Mouse (Mus musculus): ENCODE measurements at regions not wholly inside any gene's neighbourhood (a gene's known extent, or its start where the extent isn't known, plus 50 kb on each side); places are given as distances from the start of the nearest gene placed in this dataset.

- H3K4me2 ChIP-seq (ENCODE audit: insufficient read depth, low read depth, poor library complexity, severe bottlenecking): no peak overlapping the region
- H3K27me3 ChIP-seq (replicated peaks): no peaks in the 10 kb centered on the region
- no peaks in the 10 kb centered on the region for H3K9me3 ChIP-seq (replicated peaks; ENCODE audit: low read length)
- H3K36me3 ChIP-seq (replicated peaks in 1 of 2; ENCODE audit: control insufficient read depth in 1 of 2, insufficient read depth in 1 of 2, low read length in 1 of 2): no peaks in the 10 kb centered on the region
- dilution Hi-C loops (cut with MboI; ENCODE audit: extremely low pct_ligation_motif_present, extremely low pct_unique_long_range_greater_than_20kb, low sequenced_read_pairs) (no loop called here), in situ Hi-C loops (cut with MboI; ENCODE audit: low pct_ligation_motif_present, low pct_unique_long_range_greater_than_20kb, low sequenced_read_pairs) (no loop called here)
- H3K4me1 ChIP-seq (ENCODE audit: control insufficient read depth in 1 of 2, insufficient read depth in 2 of 2): no peaks in the 10 kb centered on the region
- H3K79me2 ChIP-seq (replicated peaks; ENCODE audit: control insufficient read depth, extremely low read depth, insufficient read depth, poor library complexity, severe bottlenecking): no peaks in the 10 kb centered on the region
- no peak overlapping the region for H3K27ac ChIP-seq (ENCODE audit: insufficient read depth, low read depth)
- TF ChIP-seq SMC3 (IDR thresholded peaks at IDR 0.05; ENCODE audit: low read depth, low read length): no peak
- no peak for TF ChIP-seq E2F4 (IDR thresholded peaks at IDR 0.05; ENCODE audit: insufficient replicate concordance, low read depth, low read length)
- no peak for TF ChIP-seq HCFC1 (IDR thresholded peaks at IDR 0.05; ENCODE audit: low read depth, low read length)
- no peak for TF ChIP-seq TBP (conservative IDR thresholded peaks at IDR 0.05; ENCODE audit: low read depth, low read length)
- TF ChIP-seq GABPA (IDR thresholded peaks at IDR 0.05; ENCODE audit: insufficient replicate concordance, low read depth, low read length): no peak
- no peak for TF ChIP-seq CHD2 (IDR thresholded peaks at IDR 0.05; ENCODE audit: low read length)
- no peak for TF ChIP-seq NELFE (IDR thresholded peaks at IDR 0.05; ENCODE audit: low read depth, low read length)
- no peak for TF ChIP-seq CTCF (conservative IDR thresholded peaks at IDR 0.05 in 1 of 2, IDR thresholded peaks at IDR 0.05 in 1 of 2; ENCODE audit: low read depth in 2 of 2, low read length in 2 of 2)
- TF ChIP-seq PAX5 (IDR thresholded peaks at IDR 0.05; ENCODE audit: low read length): no peak
- TF ChIP-seq RCOR1 (conservative IDR thresholded peaks at IDR 0.05; ENCODE audit: low read depth, low read length): no peak
- DNase-seq (ENCODE audit: extremely low read depth): no peak
- H3K9ac ChIP-seq (ENCODE audit: insufficient read depth, low read depth): no peak overlapping the region
- no peak overlapping the region for H3K4me3 ChIP-seq (replicated peaks in 1 of 3; ENCODE audit: low read depth in 2 of 3, low read length in 2 of 3, poor library complexity in 1 of 3)
Measured at GRCm38 (mm10) chr10:96502736-96503135, 114.1 kb upstream of the Btg1 start.

- Histone ChIP-seq H3K4me1 (ENCODE audit: control insufficient read depth in 1 of 2, insufficient read depth in 2 of 2) (no peaks in the 10 kb centered on the region), H3K36me3 (replicated peaks in 1 of 2; ENCODE audit: control insufficient read depth in 1 of 2, insufficient read depth in 1 of 2, low read length in 1 of 2) (no peaks in the 10 kb centered on the region), H3K9me3 (replicated peaks; ENCODE audit: low read length) (no peaks in the 10 kb centered on the region), H3K79me2 (replicated peaks; ENCODE audit: control insufficient read depth, extremely low read depth, insufficient read depth, poor library complexity, severe bottlenecking) (no peaks in the 10 kb centered on the region), H3K27ac (ENCODE audit: insufficient read depth, low read depth) (no peak overlapping the region), H3K4me2 (ENCODE audit: insufficient read depth, low read depth, poor library complexity, severe bottlenecking) (no peak overlapping the region), H3K9ac (ENCODE audit: insufficient read depth, low read depth) (no peak overlapping the region), H3K4me3 (replicated peaks in 1 of 3; ENCODE audit: low read depth in 2 of 3, low read length in 2 of 3, poor library complexity in 1 of 3) (no peak overlapping the region), H3K27me3 (replicated peaks) (no peaks in the 10 kb centered on the region)
- TF ChIP-seq EP300 (IDR thresholded peaks at IDR 0.05; ENCODE audit: low read length) (no peak), NRF1 (IDR thresholded peaks at IDR 0.05; ENCODE audit: low read depth, low read length) (no peak), RCOR1 (conservative IDR thresholded peaks at IDR 0.05; ENCODE audit: low read depth, low read length) (no peak), GABPA (IDR thresholded peaks at IDR 0.05; ENCODE audit: insufficient replicate concordance, low read depth, low read length) (no peak), UBTF (IDR thresholded peaks at IDR 0.05; ENCODE audit: low read depth, low read length) (no peak), MAZ (IDR thresholded peaks at IDR 0.05; ENCODE audit: low read depth, low read length) (no peak), ELF1 (IDR thresholded peaks at IDR 0.05; ENCODE audit: low read depth, low read length) (no peak), MAX (IDR thresholded peaks at IDR 0.05; ENCODE audit: low read length) (no peak), KAT2A (IDR thresholded peaks at IDR 0.05; ENCODE audit: insufficient replicate concordance, low read length) (no peak), ZKSCAN1 (IDR thresholded peaks at IDR 0.05; ENCODE audit: borderline replicate concordance, low read depth, low read length) (no peak), SIN3A (IDR thresholded peaks at IDR 0.05; ENCODE audit: low read length) (no peak), CHD1 (IDR thresholded peaks at IDR 0.05; ENCODE audit: low read depth, low read length) (no peak), USF1 (IDR thresholded peaks at IDR 0.05; ENCODE audit: low read depth, low read length) (no peak), ZC3H11A (IDR thresholded peaks at IDR 0.05; ENCODE audit: low read depth, low read length) (no peak), ZMIZ1 (IDR thresholded peaks at IDR 0.05; ENCODE audit: low read depth, low read length) (no peak), CTCF (conservative IDR thresholded peaks at IDR 0.05 in 1 of 2, IDR thresholded peaks at IDR 0.05 in 1 of 2; ENCODE audit: low read depth in 2 of 2, low read length in 2 of 2) (no peak)
- dilution Hi-C loops (cut with MboI; ENCODE audit: extremely low pct_ligation_motif_present, extremely low pct_unique_long_range_greater_than_20kb, low sequenced_read_pairs): no loop called here
- no peak for DNase-seq (ENCODE audit: extremely low read depth)
- in situ Hi-C loops (cut with MboI; ENCODE audit: low pct_ligation_motif_present, low pct_unique_long_range_greater_than_20kb, low sequenced_read_pairs): no loop called here
Measured at GRCm38 (mm10) chr10:96504340-96504739, 112.5 kb upstream of the Btg1 start.

All from CH12.LX (cell line).